Mouse (Mus musculus): Measurements from ENCODE around the gene Rufy2.
"Not testable (repeated sequence)": the region's sequence is repeated elsewhere in the genome, so short reads cannot be mapped to it uniquely, and the experiment has no call there.

Gene Rufy2

DNA sequence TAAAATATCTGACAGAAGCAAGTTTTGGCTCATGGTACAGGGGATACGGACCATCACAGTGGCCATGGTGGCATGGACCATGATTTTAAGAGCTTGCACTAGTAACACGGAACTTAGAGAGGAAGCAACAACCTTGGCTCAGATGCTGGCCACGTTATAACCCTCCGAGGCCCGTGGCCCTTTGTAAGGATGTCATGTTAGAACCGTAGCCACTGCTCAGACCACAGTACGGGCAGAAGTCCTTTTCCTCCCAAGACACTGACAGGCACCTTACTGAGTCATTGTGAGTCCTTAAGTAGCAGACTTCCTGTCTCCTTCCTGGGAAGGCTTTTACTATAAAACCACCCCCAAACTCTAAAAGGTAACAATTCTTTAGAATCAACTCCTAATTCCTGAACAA is 71.2 kb downstream of the Rufy2 start:
- in situ Hi-C loops (cut with MboI, MseI), result no loop called here

DNA sequence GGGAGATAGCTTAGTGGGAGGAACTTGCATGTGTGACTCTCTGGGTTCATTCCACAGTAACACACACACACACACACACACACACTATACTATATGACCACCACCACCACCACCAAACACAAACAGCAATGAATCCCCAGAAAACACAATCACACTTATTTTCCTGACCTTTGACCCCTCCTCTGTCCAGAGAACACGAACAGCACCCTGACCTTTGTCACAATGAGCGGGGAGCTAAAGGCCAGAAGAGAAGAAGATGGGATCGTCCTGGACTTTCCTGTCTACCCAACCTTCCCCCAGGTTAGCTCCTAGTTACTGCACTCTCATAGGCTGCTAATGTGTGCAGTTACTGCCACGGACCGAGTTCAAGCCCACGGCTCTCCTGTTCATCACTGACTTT is 72.0 kb downstream of the Rufy2 start:
- in situ Hi-C loops (cut with MboI, MseI), result no loop called here

- in situ Hi-C loops (cut with MboI, MseI), result no loop called here
Measured at GRCm38 (mm10) chr10:63053007-63053406, 73.0 kb downstream of the Rufy2 start.

- in situ Hi-C loops (cut with MboI, MseI), result not testable (repeated sequence)
Measured at GRCm38 (mm10) chr10:63054071-63054470, 74.0 kb downstream of the Rufy2 start.

- in situ Hi-C loops (cut with MboI, MseI), result no loop called here
Measured at GRCm38 (mm10) chr10:63054586-63054985, 74.6 kb downstream of the Rufy2 start.

- in situ Hi-C loops (cut with MboI, MseI), result no loop called here
Measured at GRCm38 (mm10) chr10:63056966-63057750, 77.1 kb downstream of the Rufy2 start.

DNA sequence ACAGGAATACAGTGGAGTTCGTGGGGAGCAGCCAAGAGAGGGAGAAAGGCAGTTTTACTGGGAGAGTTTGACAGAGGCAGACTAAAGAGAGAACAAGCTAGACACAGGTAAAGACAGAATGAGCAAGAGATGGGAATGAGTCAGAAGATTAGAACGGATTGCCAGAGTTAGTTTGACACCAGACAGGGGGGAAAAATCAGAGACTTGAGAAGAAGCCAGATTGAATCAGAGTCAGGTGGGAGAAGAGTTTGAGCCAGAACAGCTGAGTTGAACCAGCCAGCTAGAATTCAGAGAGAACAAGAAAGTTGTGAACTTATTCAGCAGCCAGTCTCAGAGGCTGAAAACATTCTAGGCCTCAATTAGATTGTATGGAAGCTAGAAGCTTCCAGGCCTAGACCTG is 79.8 kb downstream of the Rufy2 start, which contains the start of gene Pbld1:
Gene Pbld1, plus strand, starts transcription at position 301 of the 400 bp plus-strand sequence.
- in situ Hi-C loops (cut with MboI, MseI), result no loop called here

GRCm38 (mm10) chr10:63060406-63060805 is 80.4 kb downstream of the Rufy2 start:
- in situ Hi-C loops (cut with MboI, MseI), result no loop called here

DNA sequence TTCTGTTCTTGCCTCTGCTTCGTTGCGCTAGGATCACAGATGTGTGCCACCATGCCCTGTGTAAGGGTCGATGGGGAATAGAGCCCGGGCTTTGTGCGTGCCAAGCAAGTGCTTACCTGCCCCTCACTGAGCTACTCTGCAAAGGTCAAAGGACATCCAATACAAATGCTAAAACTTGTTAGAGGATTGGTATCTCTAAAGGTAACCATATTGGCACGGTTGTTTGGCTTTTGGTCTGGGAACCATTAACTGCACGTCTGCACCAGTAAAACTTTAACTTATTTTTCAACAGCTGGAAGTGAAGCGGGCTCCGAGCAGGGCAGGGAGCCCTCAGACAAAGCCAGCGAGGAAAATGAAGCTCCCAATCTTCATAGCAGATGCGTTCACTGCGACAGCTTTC is 81.2 kb downstream of the Rufy2 start:
- in situ Hi-C loops (cut with MboI, MseI), result no loop called here

- in situ Hi-C loops (cut with MboI, MseI), result no loop called here
Measured at GRCm38 (mm10) chr10:63062696-63063095, 82.7 kb downstream of the Rufy2 start.

- in situ Hi-C loops (cut with MboI, MseI), result no loop called here
Measured at GRCm38 (mm10) chr10:63063365-63063764, 83.3 kb downstream of the Rufy2 start.

- in situ Hi-C loops (cut with MboI, MseI), result no loop called here
Measured at GRCm38 (mm10) chr10:63064516-63064915, 84.5 kb downstream of the Rufy2 start.

DNA sequence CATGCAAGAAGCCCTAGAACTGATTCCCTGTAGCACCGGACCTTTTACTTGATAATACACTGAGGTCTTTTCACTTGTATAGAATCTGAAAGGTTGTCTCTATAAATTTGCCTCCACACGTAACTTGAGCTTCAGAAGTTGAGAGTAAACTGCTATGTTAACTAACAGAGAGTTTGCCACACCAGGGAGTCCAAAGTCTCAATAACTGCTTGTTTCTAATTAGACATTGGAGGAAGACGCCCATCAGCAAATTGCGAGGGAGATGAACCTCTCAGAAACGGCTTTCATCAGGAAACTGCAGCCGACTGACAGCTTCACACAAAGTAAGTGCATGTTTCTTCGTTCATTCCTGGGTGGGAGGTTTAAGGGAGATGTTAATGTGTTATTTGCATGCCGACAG is 85.5 kb downstream of the Rufy2 start:
- in situ Hi-C loops (cut with MboI, MseI), result no loop called here

GRCm38 (mm10) chr10:63065988-63066387 is 86.0 kb downstream of the Rufy2 start:
- in situ Hi-C loops (cut with MboI, MseI), result no loop called here

All from T-helper 2 cell (primary cell).